Mouse (Mus musculus): ENCODE measurements around the gene Ccr5. TPM values are rescaled to one million over a fixed set of nuclear protein-coding genes. Genes with fewer than 3 reads are reported as not detected.
"Not testable (repeated sequence)": the region's sequence is repeated elsewhere in the genome, so short reads cannot be mapped to it uniquely, and the experiment has no call there.

Ccr5 gene
- polyA plus RNA-seq, 1 experiment from 2014 or later = 0.60 TPM

- Histone ChIP-seq H3K4me2 (replicated peaks; ENCODE audit: low read depth, low read length) (no peak overlapping the region), H3K36me3 (ENCODE audit: control insufficient read depth, insufficient read depth, low read length) (no peaks in the 10 kb centered on the region), H3K27ac (ENCODE audit: low read depth, low read length) (no peak overlapping the region), H3K27me3 (ENCODE audit: control insufficient read depth, insufficient read depth, low read length) (no peaks in the 10 kb centered on the region), H3K4me3 (ENCODE audit: low read length) (no peak overlapping the region), H3K9ac (ENCODE audit: low read depth, low read length) (no peak overlapping the region), H3K4me1 (ENCODE audit: control insufficient read depth, insufficient read depth, low read length) (no peaks in the 10 kb centered on the region), H3K9me3 (ENCODE audit: control insufficient read depth, low read length) (no peaks in the 10 kb centered on the region)
- ATAC-seq (ENCODE audit: low FRiP score, low TSS enrichment) = no peak
- WGBS = 2% methylated on average over 1 of the region's 1 CpGs
These were observed 7.0 kb downstream of the Ccr5 start for GRCm38 (mm10) chr9:124128379-124128778.

GRCm38 (mm10) chr9:124132899-124133298 is 11.6 kb downstream of the Ccr5 start:
- H3K27me3 ChIP-seq (ENCODE audit: control insufficient read depth, insufficient read depth, low read length); H3K27ac ChIP-seq (ENCODE audit: low read depth, low read length); H3K9ac ChIP-seq (ENCODE audit: low read depth, low read length); H3K36me3 ChIP-seq (ENCODE audit: control insufficient read depth, insufficient read depth, low read length); H3K9me3 ChIP-seq (ENCODE audit: control insufficient read depth, low read length); H3K4me3 ChIP-seq (ENCODE audit: low read length); ATAC-seq (ENCODE audit: low FRiP score, low TSS enrichment); H3K4me1 ChIP-seq (ENCODE audit: control insufficient read depth, insufficient read depth, low read length); H3K4me2 ChIP-seq (replicated peaks; ENCODE audit: low read depth, low read length): not testable (repeated sequence)
- 67% methylated on average over 2 of the region's 2 CpGs for WGBS

- not testable (repeated sequence) for H3K4me2 ChIP-seq (replicated peaks; ENCODE audit: low read depth, low read length); H3K9ac ChIP-seq (ENCODE audit: low read depth, low read length); H3K9me3 ChIP-seq (ENCODE audit: control insufficient read depth, low read length); H3K27ac ChIP-seq (ENCODE audit: low read depth, low read length); H3K4me1 ChIP-seq (ENCODE audit: control insufficient read depth, insufficient read depth, low read length); ATAC-seq (ENCODE audit: low FRiP score, low TSS enrichment); H3K27me3 ChIP-seq (ENCODE audit: control insufficient read depth, insufficient read depth, low read length); H3K4me3 ChIP-seq (ENCODE audit: low read length); H3K36me3 ChIP-seq (ENCODE audit: control insufficient read depth, insufficient read depth, low read length)
- WGBS = 94% methylated on average over 1 of the region's 1 CpGs
These were observed 13.6 kb downstream of the Ccr5 start for GRCm38 (mm10) chr9:124134919-124135318.

- ATAC-seq (ENCODE audit: low FRiP score, low TSS enrichment) = no peak
- no peak overlapping the region for H3K9ac ChIP-seq (ENCODE audit: low read depth, low read length)
- H3K27me3 ChIP-seq (ENCODE audit: control insufficient read depth, insufficient read depth, low read length) = no peaks in the 10 kb centered on the region
- H3K4me1 ChIP-seq (ENCODE audit: control insufficient read depth, insufficient read depth, low read length) = no peaks in the 10 kb centered on the region
- no peak overlapping the region for H3K4me3 ChIP-seq (ENCODE audit: low read length)
- H3K27ac ChIP-seq (ENCODE audit: low read depth, low read length) = no peak overlapping the region
- no peak overlapping the region for H3K4me2 ChIP-seq (replicated peaks; ENCODE audit: low read depth, low read length)
- H3K9me3 ChIP-seq (ENCODE audit: control insufficient read depth, low read length) = no peaks in the 10 kb centered on the region
- H3K36me3 ChIP-seq (ENCODE audit: control insufficient read depth, insufficient read depth, low read length) = no peaks in the 10 kb centered on the region
- 81% methylated on average over 11 of the region's 11 CpGs for WGBS
These were observed 16.3 kb downstream of the Ccr5 start for GRCm38 (mm10) chr9:124137619-124138018.

GRCm38 (mm10) chr9:124138055-124138775 is 16.9 kb downstream of the Ccr5 start:
- WGBS = 68% methylated on average over 4 of the region's 4 CpGs

GRCm38 (mm10) chr9:124143678-124144077 is 22.3 kb downstream of the Ccr5 start:
- no peaks in the 10 kb centered on the region for H3K9me3 ChIP-seq (ENCODE audit: control insufficient read depth, low read length)

More at GRCm38 (mm10) chr9:124138055-124138775, 16.9 kb downstream of the Ccr5 start:
- Histone ChIP-seq H3K4me3 (ENCODE audit: low read length) (no peak overlapping the region), H3K4me1 (ENCODE audit: control insufficient read depth, insufficient read depth, low read length) (no peaks in the 10 kb centered on the region), H3K27me3 (ENCODE audit: control insufficient read depth, insufficient read depth, low read length) (no peaks in the 10 kb centered on the region), H3K36me3 (ENCODE audit: control insufficient read depth, insufficient read depth, low read length) (no peaks in the 10 kb centered on the region), H3K27ac (ENCODE audit: low read depth, low read length) (no peak overlapping the region), H3K4me2 (replicated peaks; ENCODE audit: low read depth, low read length) (no peak overlapping the region), H3K9me3 (ENCODE audit: control insufficient read depth, low read length) (no peaks in the 10 kb centered on the region), H3K9ac (ENCODE audit: low read depth, low read length) (no peak overlapping the region)
- no peak for ATAC-seq (ENCODE audit: low FRiP score, low TSS enrichment)

GRCm38 (mm10) chr9:124146307-124146706 is 25.0 kb downstream of the Ccr5 start:
- H3K4me2 ChIP-seq (replicated peaks; ENCODE audit: low read depth, low read length) = no peak overlapping the region
- no peak overlapping the region for H3K9ac ChIP-seq (ENCODE audit: low read depth, low read length)
- no peak overlapping the region for H3K27ac ChIP-seq (ENCODE audit: low read depth, low read length)
- no peak overlapping the region for H3K4me3 ChIP-seq (ENCODE audit: low read length)
- no peak for ATAC-seq (ENCODE audit: low FRiP score, low TSS enrichment)
- H3K9me3 ChIP-seq (ENCODE audit: control insufficient read depth, low read length) = no peaks in the 10 kb centered on the region
- no peaks in the 10 kb centered on the region for H3K27me3 ChIP-seq (ENCODE audit: control insufficient read depth, insufficient read depth, low read length)
- no peaks in the 10 kb centered on the region for H3K4me1 ChIP-seq (ENCODE audit: control insufficient read depth, insufficient read depth, low read length)
- H3K36me3 ChIP-seq (ENCODE audit: control insufficient read depth, insufficient read depth, low read length) = no peaks in the 10 kb centered on the region

More at GRCm38 (mm10) chr9:124143678-124144077, 22.3 kb downstream of the Ccr5 start:
- Histone ChIP-seq H3K27ac (ENCODE audit: low read depth, low read length) (no peak overlapping the region), H3K36me3 (ENCODE audit: control insufficient read depth, insufficient read depth, low read length) (no peaks in the 10 kb centered on the region), H3K4me2 (replicated peaks; ENCODE audit: low read depth, low read length) (no peak overlapping the region), H3K4me3 (ENCODE audit: low read length) (no peak overlapping the region), H3K27me3 (ENCODE audit: control insufficient read depth, insufficient read depth, low read length) (no peaks in the 10 kb centered on the region), H3K4me1 (ENCODE audit: control insufficient read depth, insufficient read depth, low read length) (no peaks in the 10 kb centered on the region), H3K9ac (ENCODE audit: low read depth, low read length) (no peak overlapping the region)
- no peak for ATAC-seq (ENCODE audit: low FRiP score, low TSS enrichment)
- WGBS = 88% methylated on average over 1 of the region's 1 CpGs

Other genes starting within 250 kb of the Ccr5 start
- gene Ccr1, start 152.9 kb upstream of the Ccr5 start, polyA plus RNA-seq (2014; fragmentation: Nextera tagmentation; extraction: Ambion mirVana) = 1.8 and 2.9 TPM in 2 replicates
- not detected in 2 replicates for gene Ccr1l1, start 143.1 kb upstream of the Ccr5 start, polyA plus RNA-seq (2014; fragmentation: Nextera tagmentation; extraction: Ambion mirVana)
- gene Ccr3, start 99.6 kb upstream of the Ccr5 start, polyA plus RNA-seq (2014; fragmentation: Nextera tagmentation; extraction: Ambion mirVana) = not detected in 2 replicates
- gene Ccr2, start 19.6 kb upstream of the Ccr5 start, polyA plus RNA-seq (2014; fragmentation: Nextera tagmentation; extraction: Ambion mirVana) = 1.6 and 1.9 TPM in 2 replicates
- gene 2010315B03Rik, start 191.2 kb downstream of the Ccr5 start, polyA plus RNA-seq (2014; fragmentation: Nextera tagmentation; extraction: Ambion mirVana) = 9.8 and 10.8 TPM in 2 replicates

All from kidney, embryonic 14.5 days (tissue).